Mouse (Mus musculus): ENCODE results near the gene Ppp1cc.

GRCm38 (mm10) chr5:122157827-122158381 is at the start of gene Ppp1cc:
- no peak for TF ChIP-seq CTCF (IDR thresholded peaks at IDR 0.05; ENCODE audit: borderline replicate concordance, control insufficient read depth, extremely low read depth, insufficient read depth, low read length, poor library complexity)
- TF ChIP-seq POLR2A (IDR thresholded peaks at IDR 0.05; ENCODE audit: control insufficient read depth, extremely low read depth, insufficient read depth, low read length, poor library complexity): peak; percentile 56; the same call in 1 of the 2 replicates

Data from thymus, adult 2 months (tissue).